Mouse (Mus musculus) E14TG2a.4 (cell line): ENCODE data around the gene Wasf1.

ENCODE experiments used
- CTCF ChIP-seq: conservative IDR thresholded peaks from 2 replicates; pipeline ENCODE4 v1.5.1; 2014; ENCODE audit warnings: low read length
- NANOG ChIP-seq: IDR thresholded peaks from 2 replicates; pipeline ENCODE4 v1.6.1; 2014; ENCODE audit warnings: borderline replicate concordance, low read length, mixed read lengths

DNA sequence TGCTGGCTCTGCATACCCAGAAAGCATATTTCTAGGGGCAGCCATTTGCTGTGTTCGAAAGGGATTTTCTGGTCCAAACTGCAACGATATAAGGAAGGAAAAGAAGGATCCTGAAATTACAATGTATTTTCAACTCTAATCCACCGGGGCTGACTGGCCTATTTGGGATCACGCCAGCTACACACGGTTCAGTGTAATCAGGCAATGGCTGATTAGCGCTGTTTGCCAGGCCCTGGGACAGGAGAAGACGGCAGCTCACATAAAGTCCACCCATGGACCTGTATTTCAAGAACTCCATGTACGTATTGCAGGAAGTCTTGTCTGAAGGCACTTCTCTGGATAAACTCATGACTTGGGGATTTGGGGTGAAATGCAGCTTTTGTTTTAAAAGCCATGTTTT is 25.7 kb upstream of the Wasf1 start:
- no peak for TF ChIP-seq CTCF
- TF ChIP-seq NANOG = no peak
